Mouse (Mus musculus): ENCODE results near the gene 4930558K02Rik. TPM values are rescaled to one million over a fixed set of nuclear protein-coding genes. Genes with fewer than 3 reads are reported as not detected.
A peak's percentile ranks its signal among the peaks of the same experiment; 100 is the strongest.

Gene 4930558K02Rik
- total RNA-seq, 1 experiment from 2014 or later: not detected

GRCm38 (mm10) chr1:162003729-162004517 lies 24.5 kb upstream of the 4930558K02Rik start:
- no peak for ATAC-seq (replicated peaks in 1 of 2; ENCODE audit: insufficient read depth in 1 of 2, low FRiP score in 2 of 2, low TSS enrichment in 1 of 2, low read depth in 1 of 2, poor library complexity in 2 of 2, severe bottlenecking in 2 of 2)

GRCm38 (mm10) chr1:162001328-162001727 lies 21.9 kb upstream of the 4930558K02Rik start:
- ATAC-seq (replicated peaks in 1 of 2; ENCODE audit: insufficient read depth in 1 of 2, low FRiP score in 2 of 2, low TSS enrichment in 1 of 2, low read depth in 1 of 2, poor library complexity in 2 of 2, severe bottlenecking in 2 of 2): no peak

GRCm38 (mm10) chr1:161999882-162000371 lies 20.5 kb upstream of the 4930558K02Rik start:
- peak; percentile 61 to 65; a peak in 3 of 4 replicates for ATAC-seq (replicated peaks in 1 of 2; ENCODE audit: insufficient read depth in 1 of 2, low FRiP score in 2 of 2, low TSS enrichment in 1 of 2, low read depth in 1 of 2, poor library complexity in 2 of 2, severe bottlenecking in 2 of 2)

- 0 out of 4 replicates have a peak, but pooled peaks of 1 of the 2 experiments have one; percentile 20 for ATAC-seq (replicated peaks in 1 of 2; ENCODE audit: insufficient read depth in 1 of 2, low FRiP score in 2 of 2, low TSS enrichment in 1 of 2, low read depth in 1 of 2, poor library complexity in 2 of 2, severe bottlenecking in 2 of 2)
These were observed 19.9 kb upstream of the 4930558K02Rik start for GRCm38 (mm10) chr1:161999338-161999737.

GRCm38 (mm10) chr1:161998781-161999180 lies 19.3 kb upstream of the 4930558K02Rik start:
- peak; percentile 82 to 84 for ATAC-seq (replicated peaks in 1 of 2; ENCODE audit: insufficient read depth in 1 of 2, low FRiP score in 2 of 2, low TSS enrichment in 1 of 2, low read depth in 1 of 2, poor library complexity in 2 of 2, severe bottlenecking in 2 of 2)

GRCm38 (mm10) chr1:161992389-161992788 lies 13.0 kb upstream of the 4930558K02Rik start:
- ATAC-seq (replicated peaks in 1 of 2; ENCODE audit: insufficient read depth in 1 of 2, low FRiP score in 2 of 2, low TSS enrichment in 1 of 2, low read depth in 1 of 2, poor library complexity in 2 of 2, severe bottlenecking in 2 of 2): no peak

- no peak for ATAC-seq (replicated peaks in 1 of 2; ENCODE audit: insufficient read depth in 1 of 2, low FRiP score in 2 of 2, low TSS enrichment in 1 of 2, low read depth in 1 of 2, poor library complexity in 2 of 2, severe bottlenecking in 2 of 2)
These were observed 12.4 kb upstream of the 4930558K02Rik start for GRCm38 (mm10) chr1:161991846-161992245.

- no peak for ATAC-seq (replicated peaks in 1 of 2; ENCODE audit: insufficient read depth in 1 of 2, low FRiP score in 2 of 2, low TSS enrichment in 1 of 2, low read depth in 1 of 2, poor library complexity in 2 of 2, severe bottlenecking in 2 of 2)
These were observed 11.5 kb upstream of the 4930558K02Rik start for GRCm38 (mm10) chr1:161990684-161991578.

- ATAC-seq (replicated peaks in 1 of 2; ENCODE audit: insufficient read depth in 1 of 2, low FRiP score in 2 of 2, low TSS enrichment in 1 of 2, low read depth in 1 of 2, poor library complexity in 2 of 2, severe bottlenecking in 2 of 2): no peak
These were observed 4.6 kb upstream of the 4930558K02Rik start for GRCm38 (mm10) chr1:161983979-161984566.

- no peak for ATAC-seq (replicated peaks in 1 of 2; ENCODE audit: insufficient read depth in 1 of 2, low FRiP score in 2 of 2, low TSS enrichment in 1 of 2, low read depth in 1 of 2, poor library complexity in 2 of 2, severe bottlenecking in 2 of 2)
These were observed 4.0 kb upstream of the 4930558K02Rik start for GRCm38 (mm10) chr1:161983451-161983850.

- no peak for ATAC-seq (replicated peaks in 1 of 2; ENCODE audit: insufficient read depth in 1 of 2, low FRiP score in 2 of 2, low TSS enrichment in 1 of 2, low read depth in 1 of 2, poor library complexity in 2 of 2, severe bottlenecking in 2 of 2)
These were observed 1.3 kb upstream of the 4930558K02Rik start for GRCm38 (mm10) chr1:161980626-161981298.

GRCm38 (mm10) chr1:161980046-161980445 lies 610 bp upstream of the 4930558K02Rik start:
- no peak for ATAC-seq (replicated peaks in 1 of 2; ENCODE audit: insufficient read depth in 1 of 2, low FRiP score in 2 of 2, low TSS enrichment in 1 of 2, low read depth in 1 of 2, poor library complexity in 2 of 2, severe bottlenecking in 2 of 2)

- no peak for ATAC-seq (replicated peaks in 1 of 2; ENCODE audit: insufficient read depth in 1 of 2, low FRiP score in 2 of 2, low TSS enrichment in 1 of 2, low read depth in 1 of 2, poor library complexity in 2 of 2, severe bottlenecking in 2 of 2)
These were observed 1.2 kb downstream of the 4930558K02Rik start for GRCm38 (mm10) chr1:161978173-161978700.

- no peak for ATAC-seq (replicated peaks in 1 of 2; ENCODE audit: insufficient read depth in 1 of 2, low FRiP score in 2 of 2, low TSS enrichment in 1 of 2, low read depth in 1 of 2, poor library complexity in 2 of 2, severe bottlenecking in 2 of 2)
These were observed 2.1 kb downstream of the 4930558K02Rik start for GRCm38 (mm10) chr1:161977331-161977730.

GRCm38 (mm10) chr1:161976255-161977182 lies 2.9 kb downstream of the 4930558K02Rik start:
- peak; percentile 88 to 89 for ATAC-seq (replicated peaks in 1 of 2; ENCODE audit: insufficient read depth in 1 of 2, low FRiP score in 2 of 2, low TSS enrichment in 1 of 2, low read depth in 1 of 2, poor library complexity in 2 of 2, severe bottlenecking in 2 of 2)

GRCm38 (mm10) chr1:161972233-161972632 lies 7.2 kb downstream of the 4930558K02Rik start:
- no peak for ATAC-seq (replicated peaks in 1 of 2; ENCODE audit: insufficient read depth in 1 of 2, low FRiP score in 2 of 2, low TSS enrichment in 1 of 2, low read depth in 1 of 2, poor library complexity in 2 of 2, severe bottlenecking in 2 of 2)

All from hematopoietic stem cell, adult 5-6 weeks (primary cell).